ENCODE assay signal across 13 mouse cellular contexts in genomic region chr10:86808013-86808758, GRCm38 (mm10). TPM values are rescaled to one million over a fixed set of nuclear protein-coding genes. Genes with fewer than 3 reads are reported as not detected.
DNase-seq lines count a peak whose midpoint lies in the region; ATAC-seq lines count a peak whose summit lies in the region.
"Had no signal": no experiment of that assay in that cellular context is flagged by ENCODE, and none has a peak within 500 bp of the region (broad histone marks: within the 10 kb centered on the region; RNA-seq: fewer than 3 reads in every experiment).

No protein-coding gene starts in this region.

- WGBS in embryonic facial prominence, embryonic 14.5 days, result 72% methylated on average over 15 of the region's 15 CpGs
- WGBS in embryonic facial prominence, embryonic 10.5 days, result 79% methylated on average over 15 of the region's 15 CpGs
- 64% methylated on average over 15 of the region's 15 CpGs for WGBS in kidney, embryonic 15.5 days

- no peaks in the 10 kb centered on the region for H3K9me3 ChIP-seq in embryonic facial prominence, embryonic 14.5 days (ENCODE audit: control insufficient read depth, low read length)
- no peaks in the 10 kb centered on the region for H3K9me3 ChIP-seq in embryonic facial prominence, embryonic 10.5 days
- H3K9me3 ChIP-seq in kidney, embryonic 15.5 days (replicated peaks), result no peaks in the 10 kb centered on the region
- H3K9me3 ChIP-seq: liver, embryonic 15.5 days had no signal

- no peak overlapping the region for H3K4me2 ChIP-seq in embryonic facial prominence, embryonic 14.5 days (ENCODE audit: low read depth, low read length)
- H3K4me2 ChIP-seq in kidney, embryonic 15.5 days, result no peak overlapping the region
- H3K4me2 ChIP-seq: liver, embryonic 15.5 days had no signal

- no peak overlapping the region for H3K4me3 ChIP-seq in embryonic facial prominence, embryonic 14.5 days (ENCODE audit: low read depth, low read length)
- H3K4me3 ChIP-seq in embryonic facial prominence, embryonic 10.5 days, result no peak overlapping the region
- no peak overlapping the region for H3K4me3 ChIP-seq in kidney, embryonic 15.5 days (replicated peaks)
- H3K4me3 ChIP-seq: liver, embryonic 15.5 days had no signal

- H3K4me1 ChIP-seq in embryonic facial prominence, embryonic 14.5 days (ENCODE audit: control insufficient read depth, insufficient read depth, low read length), result peaks cover 4% of the 10 kb centered on the region
- peaks cover 4% of the 10 kb centered on the region; the same call in 1 of the 2 replicates for H3K4me1 ChIP-seq in embryonic facial prominence, embryonic 10.5 days
- H3K4me1 ChIP-seq in kidney, embryonic 15.5 days, result peaks cover 8% of the 10 kb centered on the region
- H3K4me1 ChIP-seq: liver, embryonic 15.5 days had no signal

- H3K27ac ChIP-seq in embryonic facial prominence, embryonic 14.5 days (replicated peaks; ENCODE audit: low read depth, low read length), result no peak overlapping the region
- H3K27ac ChIP-seq in embryonic facial prominence, embryonic 10.5 days (replicated peaks), result no peak overlapping the region
- H3K27ac ChIP-seq in kidney, embryonic 15.5 days, result peak overlapping the region; percentile 48; the same call in 1 of the 2 replicates
- H3K27ac ChIP-seq: liver, embryonic 15.5 days had no signal

- DNase-seq in embryonic facial prominence, embryonic 14.5 days (ENCODE audit: low spot score), result no peak
- DNase-seq in embryonic facial prominence, embryonic 10.5 days (ENCODE audit: low spot score), result no peak
- no peak for DNase-seq in kidney, adult 9 months
- peak; percentile 81 for DNase-seq in Muller cell, postnatal 12 days (ENCODE audit: inconsistent ontology term)
- no peak for DNase-seq in lung, postnatal 14 days
- DNase-seq: cerebellum, adult 18-20 months; kidney, postnatal 4 days had no signal

- H3K27me3 ChIP-seq in embryonic facial prominence, embryonic 14.5 days (replicated peaks; ENCODE audit: control insufficient read depth, insufficient read depth, low read length), result no peaks in the 10 kb centered on the region
- no peaks in the 10 kb centered on the region for H3K27me3 ChIP-seq in embryonic facial prominence, embryonic 10.5 days (replicated peaks; ENCODE audit: low read depth, poor library complexity, severe bottlenecking)
- no peaks in the 10 kb centered on the region for H3K27me3 ChIP-seq in kidney, embryonic 15.5 days
- H3K27me3 ChIP-seq: liver, embryonic 15.5 days had no signal

- no peak overlapping the region for H3K9ac ChIP-seq in embryonic facial prominence, embryonic 14.5 days (ENCODE audit: low read depth, low read length)
- no peak overlapping the region for H3K9ac ChIP-seq in kidney, embryonic 15.5 days
- H3K9ac ChIP-seq: liver, embryonic 15.5 days had no signal

- H3K36me3 ChIP-seq in embryonic facial prominence, embryonic 14.5 days (ENCODE audit: control insufficient read depth, insufficient read depth, low read length), result no peaks in the 10 kb centered on the region
- 0 out of 2 replicates have a peak, but pooled peaks cover 4% of the 10 kb centered on the region for H3K36me3 ChIP-seq in embryonic facial prominence, embryonic 10.5 days (replicated peaks)
- peaks cover 3% of the 10 kb centered on the region; the same call in 1 of the 2 replicates for H3K36me3 ChIP-seq in kidney, embryonic 15.5 days
- H3K36me3 ChIP-seq: liver, embryonic 15.5 days had no signal

- peak; percentile 61; the same call in 1 of the 2 replicates for ATAC-seq in embryonic facial prominence, embryonic 14.5 days (ENCODE audit: low read depth)
- ATAC-seq in kidney, embryonic 15.5 days (replicated peaks; ENCODE audit: low FRiP score), result peak; percentile 79
- ATAC-seq in megakaryocyte-erythroid progenitor cell, adult 5-6 weeks (replicated peaks; ENCODE audit: low FRiP score, low TSS enrichment, poor library complexity, severe bottlenecking), result peak; percentile 28; the same call in 1 of the 2 replicates
- ATAC-seq in megakaryocyte progenitor cell, adult 5-6 weeks (replicated peaks; ENCODE audit: poor library complexity), result no peak

RNA-seq across cellular contexts. Expression of gene Nt5dc3, which starts 29.4 kb away (rescaled TPM):
- 2.3 TPM in 2 replicates for polyA plus RNA-seq in embryonic facial prominence, embryonic 14.5 days (2014; fragmentation: Nextera tagmentation; extraction: Ambion mirVana)
- polyA plus RNA-seq in embryonic facial prominence, embryonic 10.5 days (2016; fragmentation: Nextera tagmentation; extraction: Ambion mirVana), result 0.75 and 0.85 TPM in 2 replicates
- polyA plus RNA-seq in kidney, embryonic 15.5 days (2015; fragmentation: Nextera tagmentation; extraction: Ambion mirVana), result 1.2 and 1.4 TPM in 2 replicates
- 8.9 and 12.4 TPM in 2 replicates for total RNA-seq in megakaryocyte-erythroid progenitor cell, adult 5-6 weeks (2014; fragmentation: Nextera tagmentation)
- 2.9 and 6.8 TPM in 2 replicates for total RNA-seq in megakaryocyte-erythroid progenitor cell, adult 5-6 weeks (2017)
- 3.4 and 4.2 TPM in 2 replicates for total RNA-seq in megakaryocyte progenitor cell, adult 5-6 weeks (2015)
- 3.0 and 3.2 TPM in 2 replicates for total RNA-seq in megakaryocyte progenitor cell, adult 5-6 weeks (2017)

RNA-seq across cellular contexts. Expression of gene Gm49358, which starts 44.4 kb away (rescaled TPM):
- not detected in 2 replicates for polyA plus RNA-seq in embryonic facial prominence, embryonic 14.5 days (2014; fragmentation: Nextera tagmentation; extraction: Ambion mirVana)
- not detected in 2 replicates for polyA plus RNA-seq in embryonic facial prominence, embryonic 10.5 days (2016; fragmentation: Nextera tagmentation; extraction: Ambion mirVana)
- polyA plus RNA-seq in kidney, embryonic 15.5 days (2015; fragmentation: Nextera tagmentation; extraction: Ambion mirVana), result not detected in 2 replicates
- not detected in 2 replicates for total RNA-seq in megakaryocyte-erythroid progenitor cell, adult 5-6 weeks (2014; fragmentation: Nextera tagmentation)
- total RNA-seq in megakaryocyte-erythroid progenitor cell, adult 5-6 weeks (2017), result 1.6 TPM in 1 of 2 replicates, not detected in the other
- total RNA-seq in megakaryocyte progenitor cell, adult 5-6 weeks (2015), result not detected in 2 replicates
- 0.21 TPM in 1 of 2 replicates, not detected in the other for total RNA-seq in megakaryocyte progenitor cell, adult 5-6 weeks (2017)
- total RNA-seq: granulocyte monocyte progenitor cell, adult 5-6 weeks had no signal
- polyA plus RNA-seq: liver, embryonic 15.5 days; neural tube, embryonic 11.5 days had no signal
